Mouse (Mus musculus) heart, postnatal 25 days (tissue): ENCODE data around the gene Vps25. TPM values are rescaled to one million over a fixed set of nuclear protein-coding genes. Genes with fewer than 3 reads are reported as not detected.

Experiments
- DNase-seq: peaks from one replicate; pipeline ENCODE4 v3.0.0; 2022; ENCODE audit warnings: low spot score
- intact Hi-C: fragments of 180-260 bp; cut with DNase I; formaldehyde crosslinking; loops from one replicate; pipeline ENCODE4 v1.15.1; 2025
- total RNA-seq, 2 experiments: library from RNA; stranded (reverse); gene quantifications; 2 replicates each; pipeline ENCODE4 v1.2.3; 2021

Gene Vps25
- total RNA-seq, 2 experiments from 2014 or later = 78.2 to 85.0 TPM

DNA sequence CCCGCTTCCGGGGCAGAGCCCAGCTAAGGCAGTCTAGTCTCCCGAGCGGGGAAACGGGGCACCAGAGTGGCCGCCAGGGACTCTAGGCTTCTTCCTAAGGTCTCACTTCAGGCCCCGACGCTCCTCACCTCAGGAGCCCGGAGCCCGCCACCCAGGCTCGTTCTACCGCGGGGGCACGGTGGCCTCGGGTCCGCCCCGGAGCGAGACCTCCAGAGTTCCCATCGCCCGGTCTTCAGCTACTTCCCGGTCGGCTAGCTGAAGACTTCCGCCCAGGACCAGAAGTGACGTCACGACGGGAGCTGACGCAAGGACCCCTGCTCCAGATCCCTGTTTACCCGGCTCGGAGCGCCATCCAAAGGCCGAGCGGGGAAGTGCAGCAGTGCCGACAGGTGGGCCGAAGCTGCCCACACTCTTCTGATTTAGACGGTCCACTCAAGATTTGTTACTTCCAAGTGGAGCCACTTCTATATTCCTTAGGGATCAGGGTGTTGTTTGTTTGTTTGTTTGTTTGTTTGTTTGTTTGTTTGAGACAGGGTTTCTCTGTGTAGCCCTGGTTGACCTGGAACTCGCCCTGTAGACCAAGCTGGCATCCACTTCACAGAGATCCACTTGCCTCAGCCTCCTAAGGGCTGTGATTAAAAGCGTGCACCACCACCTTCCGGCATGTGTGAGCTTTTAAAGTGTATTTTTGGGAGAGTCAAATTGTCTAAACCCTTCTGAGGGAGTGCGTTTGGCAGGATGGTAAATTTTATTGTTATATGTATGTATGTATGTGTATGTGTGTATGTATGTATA, 48.7 kb downstream of the Vps25 start, which contains the start of gene Becn1:
Gene Becn1, minus strand, starts transcription at position 283 of the 795 bp plus-strand sequence.
- DNase-seq = peak; percentile 88
- intact Hi-C loops = loop anchor here (1.0 kb wide), 1 partner anchor 90 kb away; no protein-coding TSS in a partner anchor

DNA sequence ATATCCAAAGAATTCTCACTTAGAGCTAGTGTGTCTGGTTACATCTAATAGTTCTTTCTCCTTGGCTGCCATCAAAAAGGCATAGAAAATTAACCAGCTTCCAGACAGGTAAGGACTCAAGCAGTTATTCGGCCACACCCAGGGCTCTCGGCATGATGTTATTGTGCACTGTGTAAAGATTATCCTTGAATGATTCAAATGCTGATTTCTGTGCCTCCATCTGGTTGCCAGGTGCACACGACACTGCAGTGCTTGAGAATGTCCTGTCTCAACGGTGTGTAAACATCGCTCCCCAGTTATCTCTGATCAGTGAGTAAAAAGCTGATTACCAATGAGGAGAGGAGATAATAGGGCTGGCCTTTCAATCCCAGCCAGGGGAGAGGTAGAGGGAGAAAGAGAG, 54.2 kb downstream of the Vps25 start:
- no peak for DNase-seq
- intact Hi-C loops = no loop called here

Other genes starting within 250 kb of the Vps25 start
- gene Atp6v0a1, start 244.3 kb upstream of the Vps25 start, total RNA-seq = 10 to 100 TPM; 84.7 to 87.3 TPM
- gene Naglu, start 183.7 kb upstream of the Vps25 start, total RNA-seq = 1 to 10 TPM; 8.0 to 8.7 TPM
- gene Hsd17b1, start 175.3 kb upstream of the Vps25 start, total RNA-seq = under 1 TPM; 0.55 to 0.64 TPM
- gene Coasy, start 171.1 kb upstream of the Vps25 start, total RNA-seq = 10 to 100 TPM; 15.8 to 17.1 TPM
- 10 to 100 TPM; 19.1 to 21.4 TPM for gene Mlx, start 166.4 kb upstream of the Vps25 start, total RNA-seq
- 1 to 10 TPM; 3.1 TPM for gene Psmc3ip, start 158.3 kb upstream of the Vps25 start, total RNA-seq
- 10 to 100 TPM; 34.0 to 35.5 TPM for gene Retreg3, start 133.8 kb upstream of the Vps25 start, total RNA-seq
- 10 to 100 TPM; 24.4 to 27.3 TPM for gene Tubg1, start 133.8 kb upstream of the Vps25 start, total RNA-seq
- gene Tubg2, start 97.8 kb upstream of the Vps25 start, total RNA-seq = 1 to 10 TPM; 2.5 to 3.9 TPM
- gene Cntnap1, start 83.2 kb upstream of the Vps25 start, total RNA-seq = 1 to 10 TPM; 1.7 to 2.4 TPM
- 10 to 100 TPM; 24.5 to 28.5 TPM for gene Plekhh3, start 82.4 kb upstream of the Vps25 start, total RNA-seq
- gene Ccr10, start 78.3 kb upstream of the Vps25 start, total RNA-seq = under 1 TPM in 1 of 2 experiments, not detected in 1; 0.14 TPM
- gene Ezh1, start 27.2 kb upstream of the Vps25 start, total RNA-seq = 10 to 100 TPM; 26.0 to 30.4 TPM
- 100 to 1,000 TPM in 1 of 2 experiments, 10 to 100 TPM in 1; 80.9 to 123 TPM for gene Ramp2, start 7.7 kb upstream of the Vps25 start, total RNA-seq
- 10 to 100 TPM in 1 of 2 experiments, 1 to 10 TPM in 1; 9.6 to 14.6 TPM for gene Wnk4, start 6.9 kb downstream of the Vps25 start, total RNA-seq
- under 1 TPM; 0.10 to 0.28 TPM for gene Cntd1, start 25.3 kb downstream of the Vps25 start, total RNA-seq
- 10 to 100 TPM; 89.0 to 96.9 TPM for gene Coa3, start 25.4 kb downstream of the Vps25 start, total RNA-seq
- gene Becn1, start 48.6 kb downstream of the Vps25 start, total RNA-seq = 100 to 1,000 TPM in 1 of 2 experiments, 10 to 100 TPM in 1; 92.8 to 102 TPM
- 10 to 100 TPM; 80.6 to 88.8 TPM for gene Psme3, start 62.5 kb downstream of the Vps25 start, total RNA-seq
- gene Aoc2, start 71.4 kb downstream of the Vps25 start, total RNA-seq = 1 to 10 TPM; 1.8 to 2.2 TPM
- 10 to 100 TPM; 13.9 to 18.5 TPM for gene Aoc3, start 76.9 kb downstream of the Vps25 start, total RNA-seq
- not detected for gene G6pc, start 113.9 kb downstream of the Vps25 start, total RNA-seq
- 10 to 100 TPM; 20.7 to 22.8 TPM for gene Aarsd1, start 163.9 kb downstream of the Vps25 start, total RNA-seq
- 1 to 10 TPM; 8.5 to 9.1 TPM for gene Gm27029, start 171.1 kb downstream of the Vps25 start, total RNA-seq
- 10 to 100 TPM; 10.4 to 11.2 TPM for gene Rundc1, start 171.4 kb downstream of the Vps25 start, total RNA-seq
- gene Ptges3l, start 171.6 kb downstream of the Vps25 start, total RNA-seq = 10 to 100 TPM; 69.0 to 80.2 TPM
- gene Rpl27, start 188.6 kb downstream of the Vps25 start, total RNA-seq = 10 to 100 TPM; 46.7 to 56.2 TPM
- 10 to 100 TPM; 12.0 to 13.7 TPM for gene Ifi35, start 194.7 kb downstream of the Vps25 start, total RNA-seq
- gene Rnd2, start 211.3 kb downstream of the Vps25 start, total RNA-seq = 1 to 10 TPM; 5.7 to 6.2 TPM
- gene Vat1, start 212.5 kb downstream of the Vps25 start, total RNA-seq = 10 to 100 TPM; 21.6 to 25.5 TPM